Mouse (Mus musculus) neural tube, embryonic 12.5 days (tissue): Measurements from ENCODE around the gene Gm3336. TPM values are rescaled to one million over a fixed set of nuclear protein-coding genes. Genes with fewer than 3 reads are reported as not detected.

ENCODE experiments used
- ATAC-seq: fragments of 200-750 bp; cut with Nextera tagmentation; 2 replicates; pipeline ENCODE4 v1.8.0; 2017; ENCODE audit warnings: low read depth, mild to moderate bottlenecking, moderate TSS enrichment, moderate library complexity; ENCODE audit not compliant: low FRiP score
- H3K27ac ChIP-seq: fragments of 300-500 bp; sonication (generic); 2 replicates; pipeline ENCODE4 v1.5.1; 2016
- H3K27me3 ChIP-seq: fragments of 300-500 bp; sonication (generic); replicated peaks from 2 replicates; pipeline ENCODE4 v1.6.1; 2016; ENCODE audit warnings: mild to moderate bottlenecking
- H3K36me3 ChIP-seq: fragments of 300-500 bp; sonication (generic); 2 replicates; pipeline ENCODE4 v1.6.1; 2016; ENCODE audit warnings: mild to moderate bottlenecking
- H3K4me1 ChIP-seq: fragments of 300-500 bp; sonication (generic); 2 replicates; pipeline ENCODE4 v1.6.1; 2016
- H3K4me2 ChIP-seq: fragments of 300-500 bp; sonication (generic); replicated peaks from 2 replicates; pipeline ENCODE4 v1.6.1; 2016; ENCODE audit warnings: mild to moderate bottlenecking
- H3K4me3 ChIP-seq: fragments of 300-500 bp; sonication (generic); 2 replicates; pipeline ENCODE4 v1.5.1; 2016
- H3K9ac ChIP-seq: fragments of 300-500 bp; sonication (generic); 2 replicates; pipeline ENCODE4 v1.6.1; 2016; ENCODE audit warnings: mild to moderate bottlenecking
- H3K9me3 ChIP-seq: fragments of 300-500 bp; sonication (generic); 2 replicates; pipeline ENCODE4 v1.6.1; 2016; ENCODE audit warnings: mild to moderate bottlenecking
- WGBS: fragments of 180-500 bp; shearing (Covaris S2); methylation state at CpG from one replicate; pipeline ENCODE4 v1.1.7; 2016; 5-methylcytosine and 5-hydroxymethylcytosine counted together
- polyA plus RNA-seq: library from polyadenylated mRNA; unstranded; fragments of >200 nt; fragmentation: Nextera tagmentation; extraction: Ambion mirVana; gene quantifications from 2 replicates; pipeline ENCODE4 v1.2.1, GENCODE M21; 2016

Gm3336 gene
- polyA plus RNA-seq, 1 experiment from 2014 or later: not detected

DNA sequence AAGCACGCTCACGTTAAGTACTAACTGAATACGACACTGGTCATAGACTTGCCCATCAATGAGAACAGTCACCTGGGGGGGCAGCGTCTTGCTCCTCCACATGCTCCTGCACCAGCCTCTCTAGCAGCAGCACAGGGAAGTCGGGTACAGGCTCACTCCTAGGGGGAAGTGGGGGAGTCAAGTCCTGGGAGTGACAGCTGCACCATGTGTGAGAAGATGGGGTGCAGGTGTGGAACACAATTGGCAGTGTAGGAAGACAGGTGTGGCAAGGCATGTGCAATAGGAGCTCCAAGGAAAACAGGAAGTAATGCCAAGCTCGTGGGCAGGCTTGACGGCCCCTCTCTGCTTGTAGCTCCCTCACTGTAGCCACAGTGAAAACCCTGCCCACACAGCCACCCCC lies 52.9 kb downstream of the Gm3336 start:
- peaks cover 71% of the 10 kb centered on the region for H3K36me3 ChIP-seq
- WGBS: 94% methylated on average over 7 of the region's 7 CpGs
- no peak for ATAC-seq

DNA sequence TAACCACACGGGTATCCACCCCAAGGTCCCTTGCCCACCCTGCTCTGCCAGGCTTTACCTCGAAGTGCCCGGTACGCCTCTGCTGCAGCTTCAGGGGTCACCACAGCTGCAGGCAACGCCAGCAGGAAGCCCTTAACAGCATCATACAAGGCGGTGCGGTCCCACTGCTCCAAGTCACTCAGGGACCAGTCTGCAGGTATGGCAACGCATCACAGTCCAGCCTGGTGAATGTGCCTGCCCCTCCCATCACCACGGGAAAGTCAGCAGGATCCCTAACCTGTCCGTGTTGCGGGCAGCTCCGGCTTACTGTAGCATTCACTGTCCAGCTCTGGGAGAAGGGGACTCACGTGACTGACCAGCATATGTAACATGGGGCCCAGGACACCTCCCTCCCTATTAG lies 53.7 kb downstream of the Gm3336 start:
- H3K9me3 ChIP-seq: no peaks in the 10 kb centered on the region
- ATAC-seq: no peak
- no peak overlapping the region for H3K27ac ChIP-seq
- H3K36me3 ChIP-seq: peaks cover 71% of the 10 kb centered on the region
- H3K27me3 ChIP-seq: peaks cover 2% of the 10 kb centered on the region; the same call in 1 of the 2 replicates
- no peak overlapping the region for H3K4me3 ChIP-seq
- H3K4me2 ChIP-seq: no peak overlapping the region
- peaks cover 30% of the 10 kb centered on the region for H3K4me1 ChIP-seq
- H3K9ac ChIP-seq: 0 out of 2 replicates have a peak overlapping the region, but pooled peaks have one; percentile 5
- 94% methylated on average over 13 of the region's 13 CpGs for WGBS

More for the DNA sequence above, 52.9 kb downstream of the Gm3336 start:
- H3K4me3 ChIP-seq: no peak overlapping the region
- peaks cover 2% of the 10 kb centered on the region; the same call in 1 of the 2 replicates for H3K27me3 ChIP-seq
- peaks cover 38% of the 10 kb centered on the region for H3K4me1 ChIP-seq
- no peak overlapping the region for H3K27ac ChIP-seq
- no peaks in the 10 kb centered on the region for H3K9me3 ChIP-seq
- H3K4me2 ChIP-seq: no peak overlapping the region
- H3K9ac ChIP-seq: no peak overlapping the region

Other genes with a start within 250 kb of the Gm3336 start
- gene Klhl26, start 241.6 kb upstream of the Gm3336 start, polyA plus RNA-seq: 20.4 and 22.5 TPM in 2 replicates
- gene Tmem59l, start 231.2 kb upstream of the Gm3336 start, polyA plus RNA-seq: 37.9 and 38.3 TPM in 2 replicates
- gene Crlf1, start 225.4 kb upstream of the Gm3336 start, polyA plus RNA-seq: 1.9 and 4.5 TPM in 2 replicates
- 123 and 135 TPM in 2 replicates for gene Rex1bd, start 211.8 kb upstream of the Gm3336 start, polyA plus RNA-seq
- 766 and 781 TPM in 2 replicates for gene Uba52, start 207.7 kb upstream of the Gm3336 start, polyA plus RNA-seq
- 349 and 353 TPM in 2 replicates for gene Fkbp8, start 190.8 kb upstream of the Gm3336 start, polyA plus RNA-seq
- 45.5 and 50.3 TPM in 2 replicates for gene Kxd1, start 190.6 kb upstream of the Gm3336 start, polyA plus RNA-seq
- 17.8 and 19.5 TPM in 2 replicates for gene Ell, start 179.1 kb upstream of the Gm3336 start, polyA plus RNA-seq
- gene Isyna1, start 124.2 kb upstream of the Gm3336 start, polyA plus RNA-seq: 116 TPM in 2 replicates
- 139 and 144 TPM in 2 replicates for gene Ssbp4, start 109.7 kb upstream of the Gm3336 start, polyA plus RNA-seq
- 0.68 and 1.3 TPM in 2 replicates for gene Lrrc25, start 102.4 kb upstream of the Gm3336 start, polyA plus RNA-seq
- 0.14 TPM in 1 of 2 replicates, not detected in the other for gene Gdf15, start 86.1 kb upstream of the Gm3336 start, polyA plus RNA-seq
- gene Pgpep1, start 58.2 kb upstream of the Gm3336 start, polyA plus RNA-seq: 181 and 188 TPM in 2 replicates
- 264 and 277 TPM in 2 replicates for gene Lsm4, start 45.3 kb upstream of the Gm3336 start, polyA plus RNA-seq
- 248 and 267 TPM in 2 replicates for gene Jund, start 19.6 kb upstream of the Gm3336 start, polyA plus RNA-seq
- gene Iqcn, start 15.1 kb upstream of the Gm3336 start, polyA plus RNA-seq: 0.06 and 0.16 TPM in 2 replicates
- 0.19 and 0.41 TPM in 2 replicates for gene Pde4c, start 5.2 kb downstream of the Gm3336 start, polyA plus RNA-seq
- gene Rab3a, start 36.1 kb downstream of the Gm3336 start, polyA plus RNA-seq: 184 and 199 TPM in 2 replicates
- 45.0 and 51.2 TPM in 2 replicates for gene Mpv17l2, start 42.4 kb downstream of the Gm3336 start, polyA plus RNA-seq
- gene Pik3r2, start 58.2 kb downstream of the Gm3336 start, polyA plus RNA-seq: 84.0 and 84.6 TPM in 2 replicates
- gene Mast3, start 86.5 kb downstream of the Gm3336 start, polyA plus RNA-seq: 15.9 and 17.4 TPM in 2 replicates
- not detected in 2 replicates for gene Il12rb1, start 89.9 kb downstream of the Gm3336 start, polyA plus RNA-seq
- gene Arrdc2, start 121.2 kb downstream of the Gm3336 start, polyA plus RNA-seq: 9.7 and 10.2 TPM in 2 replicates
- gene Kcnn1, start 144.7 kb downstream of the Gm3336 start, polyA plus RNA-seq: 24.8 and 26.4 TPM in 2 replicates
- gene Ccdc124, start 155.4 kb downstream of the Gm3336 start, polyA plus RNA-seq: 142 and 145 TPM in 2 replicates
- 0.91 and 1.5 TPM in 2 replicates for gene Slc5a5, start 174.2 kb downstream of the Gm3336 start, polyA plus RNA-seq
- 2,364 and 2,595 TPM in 2 replicates for gene Rpl18a, start 178.9 kb downstream of the Gm3336 start, polyA plus RNA-seq
- gene Map1s, start 187.4 kb downstream of the Gm3336 start, polyA plus RNA-seq: 59.3 and 62.6 TPM in 2 replicates